Mouse (Mus musculus): ENCODE measurements at regions not wholly inside any gene's neighbourhood (a gene's known extent, or its start where the extent isn't known, plus 50 kb on each side); places are given as distances from the start of the nearest gene placed in this dataset.

- TF ChIP-seq POLR2A (IDR thresholded peaks at IDR 0.05; ENCODE audit: extremely low read depth, insufficient read depth, low read length): no peak
- no peak for TF ChIP-seq CTCF (IDR thresholded peaks at IDR 0.05; ENCODE audit: extremely low read depth, insufficient read depth, low read length)
These were observed 75.0 kb upstream of the Tmc1 start for GRCm38 (mm10) chr19:21028981-21029380.

All from cortical plate, adult 2 months (tissue).